Mouse (Mus musculus) inflammation-experienced regulatory T-cells, adult 6 months (primary cell): ENCODE measurements around the gene Aff3. TPM values are rescaled to one million over a fixed set of nuclear protein-coding genes. Genes with fewer than 3 reads are reported as not detected.
A peak's percentile ranks its signal among the peaks of the same experiment; 100 is the strongest.

ENCODE experiments used
- ATAC-seq: one replicate; pipeline ENCODE4 v1.8.0; 2017
- polyA plus RNA-seq, 3 experiments: library from polyadenylated mRNA; unstranded; fragments of 100-300 nt; shearing (Covaris generic); gene quantifications; one replicate each; pipeline ENCODE4 v1.2.1; 2017

The Aff3 gene
- 10 to 100 TPM in 2 of 3 experiments, 1 to 10 TPM in 1; 4.1 to 16.7 (median 15.5) TPM for polyA plus RNA-seq

DNA sequence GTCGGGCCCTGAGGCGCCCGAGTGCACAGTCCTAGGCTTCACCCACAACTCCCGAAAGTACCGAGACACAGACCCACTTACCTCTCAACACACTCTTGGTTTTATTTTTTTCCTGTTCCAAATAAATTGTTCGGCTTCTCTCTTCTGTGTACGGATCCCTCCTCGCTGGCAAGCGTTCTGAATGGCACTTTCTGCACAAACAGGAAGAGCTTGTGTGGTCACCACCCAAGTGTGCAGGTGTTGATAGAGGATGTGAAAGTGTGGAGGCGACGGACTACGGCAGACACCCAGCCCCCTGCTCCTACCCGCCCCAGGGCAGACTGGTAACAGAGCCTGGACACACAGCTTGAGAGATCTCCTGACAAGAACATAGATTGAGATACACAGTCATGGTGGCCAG is at the start of gene Aff3:
Aff3 (minus strand) TSS at position 179 of the 400 bp plus-strand sequence.
- peak; percentile 72 for ATAC-seq

DNA sequence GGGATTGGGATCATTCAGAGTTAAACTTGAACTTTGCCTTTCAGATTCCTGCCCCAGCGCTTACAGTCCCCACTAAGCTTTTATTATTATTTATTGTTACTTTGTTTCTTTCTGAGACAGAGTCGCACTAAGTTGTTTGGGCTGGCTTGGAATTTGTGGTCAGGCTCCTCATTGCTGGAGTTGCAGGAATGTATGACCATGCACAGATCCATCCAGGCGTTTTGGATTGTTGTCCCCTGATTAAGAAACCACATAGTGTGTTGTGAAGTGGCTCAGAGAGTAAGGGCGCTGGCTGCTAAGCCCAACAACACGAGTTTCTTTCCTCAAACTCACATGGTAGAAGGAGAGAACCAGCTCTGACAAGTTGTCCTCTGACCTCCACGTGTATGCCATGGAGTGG is 35.9 kb upstream of the Aff3 start:
- no peak for ATAC-seq

DNA sequence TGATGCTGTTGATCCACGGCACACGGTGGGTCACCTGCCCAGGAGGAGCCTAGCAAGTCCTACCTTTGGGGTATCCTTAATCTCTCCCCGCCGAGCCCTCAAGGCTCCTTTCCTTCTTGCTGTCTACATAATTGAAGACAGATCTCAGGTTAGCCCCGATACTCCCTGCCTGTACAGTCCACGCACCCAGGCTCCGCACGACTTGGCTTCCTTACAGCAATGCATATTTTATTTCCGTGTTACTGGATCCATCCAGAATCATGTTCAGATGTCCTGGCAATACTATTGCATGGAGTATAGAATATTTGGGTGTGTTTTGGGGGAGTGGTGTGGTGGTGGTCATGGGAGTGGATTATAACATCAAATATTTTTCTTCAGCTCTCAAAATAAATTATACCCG is 34.5 kb upstream of the Aff3 start:
- no peak for ATAC-seq

DNA sequence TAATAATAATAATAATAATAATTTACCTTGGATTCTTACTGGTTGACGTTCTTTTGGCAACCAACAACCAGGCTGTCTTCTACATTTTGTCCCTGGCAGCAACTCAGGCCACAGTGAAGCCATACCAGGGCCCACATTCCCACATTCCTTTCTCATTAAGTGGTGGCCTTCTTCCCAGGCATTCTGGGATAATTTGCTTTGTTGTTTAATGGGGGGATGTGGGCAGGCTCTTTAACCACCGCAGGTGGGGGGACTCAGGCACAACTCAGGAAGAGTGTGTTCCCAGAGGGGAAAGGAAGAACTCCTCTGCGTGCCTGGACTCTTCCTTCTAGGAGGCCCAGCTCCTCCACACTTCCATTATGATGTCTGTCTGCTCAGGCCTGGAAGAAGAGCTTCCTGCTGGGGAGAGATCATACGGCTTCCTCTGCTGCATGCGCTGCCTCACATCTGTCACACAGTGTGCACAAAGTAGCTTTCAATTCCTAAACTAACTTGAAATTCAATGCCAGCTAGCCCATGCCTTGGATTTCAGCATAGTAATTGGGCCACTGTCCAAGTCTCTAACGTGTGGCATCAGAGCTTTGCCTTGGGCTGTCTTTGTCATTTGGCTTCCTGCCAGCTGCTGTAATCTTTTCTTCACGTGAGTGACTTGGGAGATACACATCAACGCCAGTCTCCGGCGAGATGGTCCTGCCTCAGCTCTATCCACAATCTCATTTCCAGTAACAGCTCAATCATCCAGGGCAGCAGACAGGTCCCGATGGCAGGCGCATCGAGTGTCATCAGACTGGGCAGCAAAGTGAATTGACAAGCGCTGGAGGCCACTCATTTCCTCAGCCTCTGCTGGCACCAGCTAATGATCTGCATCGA is 31.3 kb upstream of the Aff3 start:
- no peak for ATAC-seq

DNA sequence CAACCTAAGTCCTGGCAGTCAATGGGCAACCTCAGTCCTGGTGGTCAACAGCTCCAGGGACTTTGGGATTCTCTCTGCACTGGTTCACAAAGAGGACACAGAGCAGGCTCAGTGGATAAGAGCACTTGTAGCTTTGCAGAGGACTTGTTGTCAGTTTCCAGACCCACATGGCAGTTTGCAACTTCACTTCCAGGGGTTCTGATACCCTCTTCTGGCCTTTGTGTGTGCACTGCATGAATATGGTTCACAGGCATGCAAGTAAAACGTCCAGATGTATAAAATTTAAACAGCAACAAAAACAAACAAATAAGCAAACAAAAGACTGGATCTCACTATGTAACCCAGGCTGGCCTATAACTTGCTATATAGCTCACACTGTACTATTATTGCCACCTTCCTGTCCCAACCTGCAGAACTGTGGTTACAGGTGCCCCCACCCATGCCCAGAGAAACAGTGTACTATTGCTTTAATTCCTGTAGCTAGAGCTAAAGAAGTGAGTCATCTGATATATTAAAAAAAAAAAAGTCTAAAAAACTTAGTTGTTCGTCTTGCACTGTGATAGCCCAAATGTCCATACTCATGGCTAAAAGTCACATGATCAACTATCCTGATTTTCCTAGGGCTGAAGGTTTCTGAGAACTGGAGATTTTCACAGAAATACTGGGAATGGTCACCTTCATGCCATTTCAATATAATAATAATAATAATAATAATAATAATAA is 30.5 kb upstream of the Aff3 start:
- no peak for ATAC-seq

DNA sequence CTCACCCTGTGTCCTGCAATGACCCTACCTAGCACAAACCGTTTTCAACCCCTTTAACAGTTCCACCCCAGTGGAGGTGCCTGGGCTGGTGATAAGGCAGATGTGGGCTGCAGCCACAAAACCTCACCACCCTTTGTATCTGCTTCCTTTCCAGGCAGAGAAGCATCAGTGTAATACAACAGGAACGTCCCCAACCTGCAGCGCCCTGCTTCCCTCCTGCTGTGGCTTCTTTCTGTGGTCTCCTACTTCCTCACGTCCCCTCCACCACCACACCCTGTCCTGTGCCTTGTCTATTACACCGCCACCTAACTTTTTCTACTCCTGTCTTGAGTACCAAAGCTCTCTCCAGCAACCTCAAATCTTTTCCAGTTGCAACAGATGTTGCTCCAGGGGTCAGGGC is 29.4 kb upstream of the Aff3 start:
- ATAC-seq, result peak; percentile 78

DNA sequence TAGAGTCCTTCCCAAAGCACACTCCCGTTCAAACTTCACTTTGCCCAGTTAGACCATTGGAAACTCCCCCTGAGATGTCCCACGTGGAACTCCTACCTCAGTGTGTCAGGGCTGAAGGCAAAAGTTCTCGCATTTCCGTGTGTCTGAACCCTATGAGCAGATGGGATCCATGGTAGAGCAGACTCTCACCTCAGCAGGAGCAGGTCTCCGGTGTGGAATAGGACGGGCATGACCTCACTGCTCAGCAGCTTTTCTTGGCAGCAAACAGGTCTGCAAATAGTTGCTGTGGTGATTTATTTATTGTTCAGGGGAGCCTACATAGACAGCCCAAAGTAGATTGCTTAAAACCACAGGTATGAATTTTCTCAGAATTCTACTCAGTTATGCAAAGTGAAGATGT is 25.7 kb upstream of the Aff3 start:
- ATAC-seq, result no peak

DNA sequence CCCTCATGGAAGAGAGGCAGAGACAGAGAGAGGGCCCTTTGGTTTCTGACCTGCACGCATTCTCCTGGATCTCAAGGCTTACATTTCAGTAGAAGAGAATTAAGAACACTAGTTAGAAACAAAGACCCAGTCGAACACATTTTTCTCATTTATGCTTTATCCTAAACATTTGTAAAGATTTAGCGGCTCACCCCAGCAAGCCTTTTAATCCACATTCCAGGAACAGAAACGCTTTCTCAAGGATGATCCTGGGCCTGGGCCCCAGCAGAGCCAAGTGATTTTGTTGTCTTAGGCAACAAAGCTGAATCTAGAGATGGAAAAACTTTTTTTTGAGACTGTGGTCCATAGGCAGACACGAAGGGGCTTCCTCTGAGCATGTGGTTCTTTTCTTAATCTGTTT is 23.5 kb upstream of the Aff3 start:
- no peak for ATAC-seq

DNA sequence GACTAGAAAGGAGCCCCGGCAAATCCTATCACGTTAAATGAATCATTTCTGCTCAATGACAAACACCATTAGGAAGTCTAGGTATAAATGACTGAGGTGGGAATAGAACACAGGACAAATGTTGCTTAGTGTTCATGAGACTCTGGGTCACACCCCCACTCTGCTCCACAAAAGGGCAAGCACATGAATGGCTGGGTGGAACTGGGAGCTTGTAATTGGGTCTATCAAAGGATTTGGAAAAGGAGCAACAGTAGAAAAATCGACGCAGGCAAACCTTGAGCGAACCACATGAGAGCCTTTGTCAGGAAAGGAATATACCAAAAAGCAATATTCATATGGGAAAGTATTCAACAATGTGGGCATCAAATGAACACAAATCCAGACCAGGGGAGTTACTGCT is 21.0 kb upstream of the Aff3 start:
- ATAC-seq, result no peak

DNA sequence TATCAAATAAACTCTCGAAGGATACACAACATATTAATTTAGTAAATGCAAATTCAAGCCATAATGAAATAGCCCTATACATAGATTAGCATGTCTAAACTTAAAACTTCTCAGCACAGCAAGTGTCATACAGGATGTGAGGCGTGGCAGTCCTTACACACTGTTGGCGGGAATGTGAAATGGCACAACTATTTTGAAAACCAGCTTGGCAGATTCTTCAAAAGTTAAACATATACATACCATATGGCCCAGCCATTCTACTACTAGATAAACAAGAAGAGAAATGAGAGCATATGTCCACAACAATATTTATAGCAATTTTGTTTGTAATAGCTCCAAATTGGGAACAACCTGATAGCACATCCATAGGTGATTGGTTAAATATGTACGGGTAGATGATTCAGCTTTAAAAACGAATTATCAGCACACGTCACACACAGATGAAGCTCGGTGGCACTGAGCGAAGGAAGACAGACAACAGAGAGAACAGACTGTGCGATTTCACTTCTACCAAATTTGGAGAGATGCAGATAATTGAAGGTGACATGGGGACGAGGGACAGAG is 18.5 kb upstream of the Aff3 start:
- ATAC-seq, result no peak

DNA sequence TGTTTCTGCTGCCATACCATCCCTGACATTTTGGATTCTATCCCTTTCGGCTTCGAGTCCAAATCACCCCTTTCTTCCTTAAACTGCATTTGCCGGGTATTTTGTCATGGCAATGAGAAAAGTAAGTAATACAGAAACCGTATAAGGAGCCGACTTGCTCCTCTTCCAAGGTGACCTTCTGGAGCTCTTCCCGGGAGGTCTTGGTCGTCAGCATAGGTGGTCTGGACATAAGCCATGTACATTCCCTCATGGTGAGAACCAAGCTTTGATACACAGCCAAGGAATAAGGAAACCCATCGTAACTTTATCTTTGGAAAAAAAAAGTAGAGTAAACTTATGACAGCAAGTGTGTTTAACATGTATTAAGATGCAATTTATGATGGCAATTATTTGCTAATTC is 15.1 kb upstream of the Aff3 start:
- ATAC-seq, result no peak

DNA sequence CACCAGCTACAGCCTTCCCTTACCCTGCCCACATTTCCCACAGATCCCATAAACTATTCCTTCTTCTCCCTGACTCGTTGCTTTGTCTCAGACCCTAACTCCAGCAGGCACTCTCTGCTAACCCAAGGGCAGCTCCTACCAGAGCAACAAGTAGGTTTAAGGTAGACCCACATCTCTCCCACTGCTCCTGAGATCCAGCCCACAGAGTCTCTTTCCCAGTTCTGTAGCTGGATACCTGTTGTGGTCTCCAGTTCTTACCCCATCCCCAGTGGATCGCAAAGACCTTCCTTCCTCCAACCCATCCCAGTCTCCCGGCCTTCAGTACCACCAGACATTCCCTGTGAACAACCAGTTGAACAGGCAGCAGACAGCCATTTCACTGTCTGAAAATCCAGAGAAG is 7.0 kb upstream of the Aff3 start:
- ATAC-seq, result no peak

DNA sequence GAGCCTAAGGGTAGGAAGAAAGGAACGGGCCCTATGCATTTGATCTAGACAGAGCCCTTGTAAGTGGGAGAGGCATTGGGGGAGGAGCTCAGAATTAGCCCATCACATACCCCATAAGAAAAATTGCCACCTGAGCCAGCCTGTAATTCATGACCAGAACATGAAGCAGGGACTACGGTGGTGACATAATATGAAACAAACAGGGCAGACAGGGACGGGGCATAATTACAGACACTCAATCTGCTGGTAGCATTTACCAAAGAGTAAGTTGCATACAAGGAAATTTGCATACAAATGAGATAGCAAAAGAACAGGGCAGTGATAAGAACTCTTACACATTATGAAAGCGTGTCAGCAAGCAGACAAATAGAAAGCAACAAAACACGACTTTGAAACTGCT is 6.3 kb upstream of the Aff3 start:
- ATAC-seq, result no peak

DNA sequence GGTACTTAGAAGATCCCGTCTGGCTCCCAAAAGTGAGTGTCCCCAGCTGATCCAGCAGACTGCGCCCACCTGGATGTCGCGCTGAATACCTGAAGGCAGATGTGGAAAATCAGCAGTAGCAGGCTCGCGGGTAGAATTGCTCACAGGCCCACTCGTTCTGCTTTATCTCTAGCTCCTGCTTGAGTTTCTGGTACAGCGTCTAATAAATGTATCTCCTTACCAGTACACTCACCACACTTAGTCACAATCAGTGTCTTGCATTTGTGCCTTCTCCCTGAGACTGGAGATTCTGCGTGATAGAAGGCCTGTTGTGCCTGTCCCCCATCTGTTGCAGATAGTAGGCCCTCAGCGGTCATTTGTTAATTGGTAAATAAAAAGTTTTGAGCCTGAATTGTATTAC is 3.6 kb upstream of the Aff3 start:
- ATAC-seq, result no peak

DNA sequence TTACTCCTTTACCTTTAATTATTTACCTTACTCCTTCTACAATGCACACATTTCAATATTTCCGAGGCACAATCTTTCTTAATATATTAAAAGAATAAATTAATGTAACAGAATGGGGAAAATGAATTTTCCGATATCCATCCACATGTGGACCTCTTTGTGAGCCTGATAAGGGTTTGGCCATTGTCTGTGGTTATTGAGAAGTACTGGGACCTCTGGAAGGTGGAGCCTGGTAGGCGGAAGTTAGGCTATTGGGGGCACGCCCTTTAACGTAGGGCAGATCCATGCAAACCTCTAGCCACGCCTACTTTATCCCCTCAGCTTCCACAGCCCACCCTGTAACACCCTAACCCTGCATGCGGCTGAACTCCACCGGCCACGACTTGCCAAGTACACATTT is 3.1 kb upstream of the Aff3 start:
- ATAC-seq, result no peak

DNA sequence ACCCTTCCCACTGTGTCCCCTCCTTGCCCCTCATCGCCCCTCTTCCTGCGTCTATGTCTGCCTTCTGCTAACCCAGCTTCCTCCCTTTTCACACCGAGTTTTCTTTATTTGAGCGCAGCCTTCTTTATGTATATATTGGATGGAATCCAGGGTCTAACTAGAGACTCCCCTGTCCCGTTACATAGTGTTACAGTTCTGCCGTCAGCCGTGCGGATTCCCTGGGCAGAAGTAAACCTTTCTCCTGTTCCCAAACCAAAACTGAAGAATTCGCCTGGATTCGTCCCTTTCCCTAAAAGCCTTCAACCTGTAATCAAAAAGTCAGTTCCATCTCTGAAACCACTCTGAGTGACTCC is 2.0 kb upstream of the Aff3 start:
- ATAC-seq, result no peak

DNA sequence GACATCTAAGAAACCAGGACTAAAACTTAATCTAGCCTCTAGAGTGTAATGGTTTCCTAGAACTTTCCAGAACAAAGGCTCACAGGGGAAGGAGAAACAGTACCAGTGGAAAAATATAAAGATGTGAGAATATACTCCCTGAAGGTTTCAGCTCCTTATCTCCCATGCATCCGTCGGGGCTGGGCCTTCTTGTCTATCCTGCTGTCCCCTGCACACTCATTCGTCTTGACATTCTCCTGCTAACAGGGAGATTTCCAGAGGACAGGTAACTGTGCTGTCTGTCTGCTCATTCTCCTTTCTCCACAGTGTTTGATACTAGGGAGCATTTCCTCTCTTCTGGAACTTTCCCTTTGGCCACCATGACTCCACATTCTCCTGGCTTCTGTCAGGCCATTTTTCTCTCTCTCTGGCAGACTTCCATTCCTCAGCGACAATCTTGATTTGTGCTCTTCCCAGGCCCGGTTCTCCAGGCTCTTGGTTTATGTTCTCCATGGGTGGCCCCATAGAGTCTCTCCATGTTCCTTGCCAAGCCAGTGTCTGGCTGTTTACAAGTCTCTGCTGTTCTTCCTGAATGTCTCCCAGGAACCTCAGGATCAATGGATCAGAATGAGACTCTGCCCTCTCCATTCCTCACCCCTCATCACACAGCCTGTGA is 1.5 kb upstream of the Aff3 start:
- no peak for ATAC-seq

DNA sequence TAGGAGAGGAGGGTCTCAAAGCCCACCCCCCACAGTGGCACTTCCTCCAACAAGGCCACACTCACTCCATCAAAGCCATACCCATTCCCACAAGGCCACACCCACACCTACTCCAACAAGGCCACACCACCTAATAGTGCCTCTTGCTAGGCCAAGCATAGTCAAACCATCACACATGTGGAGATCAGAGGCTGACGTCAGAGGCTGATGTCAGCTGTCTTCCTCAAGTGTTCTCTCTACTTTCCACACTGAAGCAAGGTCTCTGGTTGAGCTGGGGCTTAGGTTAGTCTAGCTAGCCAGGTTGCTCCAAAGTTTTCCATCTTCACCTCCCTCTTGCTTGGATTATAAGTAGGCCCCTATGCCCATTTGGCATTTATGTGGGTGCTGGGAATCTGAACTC is 856 bp upstream of the Aff3 start:
- ATAC-seq, result peak; percentile 73

DNA sequence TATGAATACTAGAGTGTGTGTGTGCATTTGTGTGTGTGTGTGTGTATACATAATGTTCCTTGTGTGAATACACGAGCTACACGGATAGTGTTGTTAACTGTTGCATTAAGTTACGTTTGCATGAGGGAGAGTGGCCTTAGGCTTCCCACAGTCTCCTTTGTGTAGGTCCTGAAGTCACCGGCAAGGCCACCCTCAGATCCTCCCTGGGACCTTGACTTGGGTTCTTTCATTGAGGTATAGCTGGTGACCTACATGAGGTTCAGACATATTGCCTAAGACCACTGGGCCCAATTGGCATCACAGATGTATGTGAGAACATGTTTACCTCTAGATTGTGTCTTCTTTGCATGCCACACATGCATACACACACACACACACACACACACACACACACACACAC is 494 bp downstream of the Aff3 start:
- no peak for ATAC-seq

DNA sequence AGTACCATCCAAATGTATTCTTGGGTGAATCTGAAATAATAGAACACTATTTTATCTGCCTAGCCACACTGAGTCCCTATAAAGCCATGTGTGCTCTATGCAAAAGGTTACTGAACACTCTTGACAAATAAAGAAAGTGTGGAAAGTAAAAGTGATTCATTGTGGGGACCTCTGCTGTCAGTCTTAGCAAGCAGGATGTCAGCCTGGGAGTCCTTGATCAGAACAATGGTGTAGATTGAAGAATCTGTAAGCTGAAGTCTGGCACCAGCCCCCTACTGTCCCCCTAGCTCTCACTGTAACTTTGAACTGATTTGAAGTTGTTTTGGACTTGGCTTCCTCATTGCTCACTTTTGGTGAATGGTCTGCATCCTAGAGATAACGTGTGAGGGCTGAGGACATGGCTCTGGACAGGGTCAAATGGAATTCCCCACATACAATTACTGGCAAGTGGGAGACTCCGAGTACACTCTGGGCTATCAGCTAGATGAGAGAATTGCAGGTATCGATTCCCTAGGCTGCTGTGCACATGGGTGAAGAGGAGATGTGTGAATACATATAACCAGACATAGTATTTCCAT is 2.0 kb downstream of the Aff3 start:
- peak; percentile 53 for ATAC-seq

DNA sequence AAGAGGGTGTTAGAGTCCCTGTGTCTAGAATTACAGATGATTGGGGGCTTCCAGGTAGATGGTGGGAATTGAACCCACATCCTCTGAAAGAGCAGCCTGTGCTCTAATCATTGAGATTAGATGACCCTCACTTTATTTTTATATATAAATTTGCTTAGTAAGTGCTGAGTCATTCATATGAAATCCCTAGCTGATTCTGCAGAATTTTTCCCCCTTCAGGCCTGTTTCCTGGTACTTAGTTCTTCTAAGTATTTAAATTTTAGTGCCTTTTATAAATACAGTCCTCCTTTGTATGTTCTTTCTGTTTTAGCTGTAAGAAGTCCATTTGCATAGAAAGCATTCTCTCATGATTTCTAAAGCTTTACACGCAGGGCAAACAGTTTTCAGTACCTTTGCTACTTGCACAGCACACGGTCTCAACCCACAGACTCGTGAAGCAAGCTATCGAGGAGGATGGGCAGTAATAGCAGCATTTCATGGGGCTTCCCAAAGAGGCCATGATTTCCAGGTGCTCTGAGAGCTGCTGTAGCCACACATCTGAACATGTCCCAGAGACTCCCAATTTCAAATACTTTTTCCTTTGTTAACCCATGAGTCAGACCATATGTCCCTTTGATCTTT is 5.7 kb downstream of the Aff3 start:
- ATAC-seq, result no peak

DNA sequence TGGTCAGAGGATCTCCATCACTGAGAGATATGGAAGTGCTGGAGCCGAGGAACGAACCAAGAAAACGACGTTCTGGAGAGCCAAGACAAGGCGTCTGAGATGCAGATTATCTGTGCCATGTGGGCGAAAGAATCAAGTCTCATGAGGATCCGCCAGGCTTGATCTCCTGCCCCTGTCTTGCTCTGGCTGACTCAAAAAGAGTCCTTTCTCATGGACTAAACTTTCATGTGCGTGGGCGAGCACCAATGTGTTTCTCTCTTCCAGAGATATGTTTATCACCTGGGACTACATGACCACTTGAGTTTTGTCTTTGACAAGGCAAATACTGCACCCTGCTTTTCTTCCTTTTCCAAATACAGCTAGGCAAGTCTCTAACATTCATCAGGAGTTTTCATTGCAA is 6.4 kb downstream of the Aff3 start:
- no peak for ATAC-seq

DNA sequence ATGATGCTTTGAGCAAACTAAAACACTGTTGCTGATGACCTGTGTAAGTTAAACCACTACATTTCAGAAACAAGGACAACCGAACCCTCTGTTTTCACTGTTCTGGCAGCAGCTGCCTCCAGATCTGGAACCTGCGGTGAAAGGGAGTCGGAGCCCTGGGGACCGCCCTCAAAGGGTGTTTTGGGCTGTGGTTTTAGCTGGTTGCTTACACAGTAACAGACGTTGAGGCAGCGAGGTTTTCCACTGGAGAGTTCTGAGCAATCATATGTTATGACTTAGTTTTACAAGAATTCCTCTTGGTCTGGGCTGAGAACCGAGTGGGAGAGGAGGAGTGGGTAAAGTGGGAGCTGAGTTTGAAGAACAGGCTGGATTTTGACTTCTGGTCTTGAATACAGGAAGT is 7.1 kb downstream of the Aff3 start:
- peak; percentile 59 for ATAC-seq
